Comparison of ENCODE assay signal across 8 mouse cellular contexts in genomic region chr1:181210601-181211402, GRCm38 (mm10). TPM values are rescaled to one million over a fixed set of nuclear protein-coding genes. Genes with fewer than 3 reads are reported as not detected.
A peak's percentile ranks its signal among the peaks of the same experiment; 100 is the strongest.
DNase-seq lines count a peak whose midpoint lies in the region; ATAC-seq lines count a peak whose summit lies in the region.

No protein-coding gene starts in this region.

- H3K4me1 ChIP-seq in erythroblast, embryonic 14.5 days (ENCODE audit: control insufficient read depth) = peaks cover 65% of the 10 kb centered on the region

- no peaks in the 10 kb centered on the region for H3K9me3 ChIP-seq in erythroblast, embryonic 14.5 days (ENCODE audit: control insufficient read depth, low read length)

- peak overlapping the region; percentile 100 for H3K4me3 ChIP-seq in erythroblast, embryonic 14.5 days (replicated peaks)

- H3K27me3 ChIP-seq in erythroblast, embryonic 14.5 days (ENCODE audit: control insufficient read depth) = no peaks in the 10 kb centered on the region

- intact Hi-C loops in heart, postnatal 10 days (cut with DNase I) = loop anchor here (1.0 kb wide), 1 partner anchor 47 kb away; no protein-coding TSS in a partner anchor

- ATAC-seq in activated CD4-positive, CD25-positive, alpha-beta regulatory T cell, adult 4 months = no peak

- H3K36me3 ChIP-seq in erythroblast, embryonic 14.5 days (ENCODE audit: control insufficient read depth) = peaks cover 87% of the 10 kb centered on the region

- DNase-seq in Muller cell, postnatal 12 days (ENCODE audit: inconsistent ontology term) = peak; percentile 82
- peak; percentile 58 for DNase-seq in brain, adult 2 months (ENCODE audit: low read depth, low spot score)
- peak; percentile 56 to 62 for DNase-seq in heart, postnatal 10 days
- peak; percentile 53 to 67 for DNase-seq in kidney, postnatal 4 days
- DNase-seq in lung, postnatal 36 days = peak; percentile 59
- peak; percentile 51 for DNase-seq in retina, embryonic 14.5 days (ENCODE audit: low spot score)

RNA-seq across cellular contexts. Expression of gene Wdr26, which starts 1.0 kb away (rescaled TPM):
- 12.7 and 17.8 TPM in 2 replicates for polyA plus RNA-seq in erythroblast, embryonic 14.5 days (2012)
- 100 to 1,000 TPM; 135 to 147 TPM for total RNA-seq in heart, postnatal 10 days (2021)
- polyA plus RNA-seq in activated CD4-positive, CD25-positive, alpha-beta regulatory T cell, adult 4 months (2017; shearing (Covaris generic)) = 10 to 100 TPM; 34.8 to 59.7 TPM
